Mouse (Mus musculus) stomach, embryonic 14.5 days (tissue): ENCODE measurements at regions not wholly inside any gene's neighbourhood (a gene's known extent, or its start where the extent isn't known, plus 50 kb on each side); places are given as distances from the start of the nearest gene placed in this dataset.

Experiments used
- ATAC-seq: fragments of 200-750 bp; cut with Nextera tagmentation; 2 replicates; pipeline ENCODE4 v1.8.0; 2017; ENCODE audit warnings: low read depth, moderate TSS enrichment; ENCODE audit not compliant: insufficient number of reproducible peaks, insufficient read depth, low FRiP score
- H3K27ac ChIP-seq: fragments of 300-500 bp; sonication (generic); 2 replicates; pipeline ENCODE4 v1.5.1; 2014; ENCODE audit warnings: mild to moderate bottlenecking, low read length, moderate library complexity, mixed read lengths
- H3K27me3 ChIP-seq: fragments of 300-500 bp; sonication (generic); 2 replicates; pipeline ENCODE4 v1.6.1; 2014; ENCODE audit warnings: low read length, control low read depth, mixed read lengths; ENCODE audit not compliant: control insufficient read depth, insufficient read depth
- H3K36me3 ChIP-seq: fragments of 300-500 bp; sonication (generic); 2 replicates; pipeline ENCODE4 v1.6.1; 2014; ENCODE audit warnings: mild to moderate bottlenecking, control low read depth, low read length, moderate library complexity, mixed read lengths; ENCODE audit not compliant: control insufficient read depth, insufficient read depth
- H3K4me1 ChIP-seq: fragments of 300-500 bp; sonication (generic); 2 replicates; pipeline ENCODE4 v1.6.1; 2014; ENCODE audit warnings: low read length, control low read depth, mixed read lengths; ENCODE audit not compliant: control insufficient read depth, insufficient read depth
- H3K4me2 ChIP-seq: fragments of 300-500 bp; sonication (generic); replicated peaks from 2 replicates; pipeline ENCODE4 v1.6.1; 2014; ENCODE audit warnings: low read depth, low read length, control low read depth
- H3K4me3 ChIP-seq: fragments of 300-500 bp; sonication (generic); 2 replicates; pipeline ENCODE4 v1.5.1; 2014; ENCODE audit warnings: low read depth, low read length, control low read depth
- H3K9ac ChIP-seq: fragments of 300-500 bp; sonication (generic); replicated peaks from 2 replicates; pipeline ENCODE4 v1.6.1; 2014; ENCODE audit warnings: low read depth, mild to moderate bottlenecking, control low read depth, low read length, moderate library complexity, mixed read lengths
- H3K9me3 ChIP-seq: fragments of 300-500 bp; sonication (generic); 2 replicates; pipeline ENCODE4 v1.6.1; 2016; ENCODE audit warnings: low read depth, low read length, control low read depth; ENCODE audit not compliant: control insufficient read depth
- WGBS: fragments of 180-500 bp; shearing (Covaris S2); extraction: QIAGEN DNeasy Blood & Tissue Kit; methylation state at CpG from one replicate; pipeline ENCODE4 v1.1.7; 2014; 5-methylcytosine and 5-hydroxymethylcytosine counted together

DNA sequence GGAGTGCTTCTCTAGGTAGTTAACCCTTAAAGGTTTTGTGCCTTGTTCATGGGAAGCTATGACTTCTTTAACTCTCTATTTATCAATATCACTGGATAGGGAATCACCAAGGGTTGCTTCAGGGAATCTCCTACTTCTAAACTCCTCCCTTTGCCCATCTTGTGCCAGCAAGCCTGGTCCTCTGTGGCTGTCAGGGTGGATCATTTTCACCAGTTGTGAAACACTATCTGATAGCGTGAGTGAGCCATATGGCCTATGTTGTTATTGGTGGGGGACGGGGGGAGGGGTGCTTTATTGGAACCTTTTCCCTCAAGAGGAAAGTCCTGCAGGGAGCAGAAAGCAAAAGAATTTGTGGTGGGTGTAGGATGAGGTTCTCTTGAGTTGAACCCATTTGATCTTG, 145.5 kb upstream of the Thumpd2 start:
- Histone ChIP-seq H3K4me1 (no peaks in the 10 kb centered on the region), H3K27ac (no peak overlapping the region), H3K4me3 (no peak overlapping the region), H3K36me3 (no peaks in the 10 kb centered on the region), H3K9ac (no peak overlapping the region), H3K27me3 (no peaks in the 10 kb centered on the region), H3K9me3 (peaks cover 4% of the 10 kb centered on the region; the same call in 1 of the 2 replicates), H3K4me2 (no peak overlapping the region)
- 80% methylated on average over 2 of the region's 2 CpGs for WGBS
- ATAC-seq, result no peak

DNA sequence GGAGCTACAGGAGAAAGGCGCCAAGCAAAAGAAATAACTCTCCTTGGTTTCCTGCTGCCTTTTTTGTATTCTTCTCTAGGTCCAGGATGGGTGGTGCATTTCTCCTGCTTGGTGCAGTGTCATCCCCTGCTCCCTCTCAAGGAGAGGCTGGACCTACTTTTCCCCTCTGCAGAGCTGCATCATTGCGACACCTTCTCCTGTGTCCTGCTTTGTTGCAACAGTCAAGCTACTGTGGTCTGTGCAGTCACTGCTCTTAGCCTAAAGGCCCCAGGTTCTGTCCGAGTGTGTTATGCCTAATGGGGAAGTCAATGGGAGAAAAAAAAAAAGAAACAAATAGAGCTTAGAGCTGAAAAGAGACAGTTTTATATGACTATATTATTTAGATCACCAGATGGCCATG, 144.4 kb upstream of the Thumpd2 start:
- Histone ChIP-seq H3K27ac (no peak overlapping the region), H3K27me3 (no peaks in the 10 kb centered on the region), H3K4me2 (no peak overlapping the region), H3K9ac (no peak overlapping the region), H3K36me3 (no peaks in the 10 kb centered on the region), H3K4me1 (no peaks in the 10 kb centered on the region), H3K9me3 (peaks cover 4% of the 10 kb centered on the region; the same call in 1 of the 2 replicates), H3K4me3 (no peak overlapping the region)
- WGBS, result 95% methylated on average over 3 of the region's 3 CpGs
- ATAC-seq, result no peak

DNA sequence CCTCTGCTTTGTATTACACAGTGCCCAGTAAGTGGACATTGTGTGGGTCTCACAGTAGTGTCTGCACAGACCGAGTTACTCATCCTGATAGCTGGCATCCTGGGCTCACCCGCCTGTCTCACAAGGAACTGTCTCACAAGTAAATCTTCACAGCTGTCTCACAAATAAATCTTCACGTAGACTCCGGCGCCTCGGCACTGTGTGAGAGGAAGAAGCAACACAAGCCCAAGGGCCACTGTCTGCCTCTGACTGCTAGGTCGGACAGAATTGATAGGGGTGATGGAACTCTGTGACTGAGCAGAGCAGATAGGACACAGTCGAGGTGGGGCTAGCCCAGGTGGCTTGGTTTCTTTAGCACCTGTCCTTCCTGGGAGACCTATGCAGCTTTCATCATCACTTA, 136.2 kb upstream of the Thumpd2 start:
- no peak for ATAC-seq
- Histone ChIP-seq H3K9ac (no peak overlapping the region), H3K27me3 (no peaks in the 10 kb centered on the region), H3K4me2 (no peak overlapping the region), H3K4me1 (no peaks in the 10 kb centered on the region), H3K36me3 (no peaks in the 10 kb centered on the region), H3K4me3 (no peak overlapping the region), H3K27ac (no peak overlapping the region), H3K9me3 (0 out of 2 replicates have a peak, but pooled peaks cover under 1% of the 10 kb centered on the region)
- whole genome bisulfite sequencing, result 30% methylated on average over 8 of the region's 8 CpGs

DNA sequence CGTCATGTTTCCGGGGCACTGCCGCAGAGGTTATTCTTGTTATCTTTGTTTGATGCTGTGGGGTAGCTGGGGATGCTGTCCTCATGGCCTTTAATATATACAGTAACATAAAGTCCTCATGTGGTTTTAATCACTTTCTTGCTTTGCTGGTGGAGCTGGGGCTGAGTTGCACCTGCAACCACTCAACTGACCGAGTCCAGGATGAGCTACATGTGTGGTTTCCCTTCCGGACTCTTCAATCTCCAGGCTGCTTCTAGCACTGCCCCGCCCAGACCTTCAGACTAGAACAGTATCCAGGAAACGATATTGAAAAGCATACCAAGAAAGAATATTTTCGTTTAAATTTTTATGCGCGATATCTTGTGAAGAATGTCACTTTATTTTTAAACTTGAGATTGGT, 129.1 kb upstream of the Thumpd2 start:
- no peaks in the 10 kb centered on the region for H3K27me3 ChIP-seq
- 73% methylated on average over 10 of the region's 10 CpGs for WGBS
- no peaks in the 10 kb centered on the region for H3K36me3 ChIP-seq
- H3K27ac ChIP-seq, result no peak overlapping the region
- no peaks in the 10 kb centered on the region for H3K9me3 ChIP-seq
- no peaks in the 10 kb centered on the region for H3K4me1 ChIP-seq
- 0 out of 2 replicates have a peak overlapping the region, but pooled peaks have one; percentile 16 for H3K4me2 ChIP-seq
- H3K9ac ChIP-seq, result no peak overlapping the region
- H3K4me3 ChIP-seq, result no peak overlapping the region
- ATAC-seq, result no peak

DNA sequence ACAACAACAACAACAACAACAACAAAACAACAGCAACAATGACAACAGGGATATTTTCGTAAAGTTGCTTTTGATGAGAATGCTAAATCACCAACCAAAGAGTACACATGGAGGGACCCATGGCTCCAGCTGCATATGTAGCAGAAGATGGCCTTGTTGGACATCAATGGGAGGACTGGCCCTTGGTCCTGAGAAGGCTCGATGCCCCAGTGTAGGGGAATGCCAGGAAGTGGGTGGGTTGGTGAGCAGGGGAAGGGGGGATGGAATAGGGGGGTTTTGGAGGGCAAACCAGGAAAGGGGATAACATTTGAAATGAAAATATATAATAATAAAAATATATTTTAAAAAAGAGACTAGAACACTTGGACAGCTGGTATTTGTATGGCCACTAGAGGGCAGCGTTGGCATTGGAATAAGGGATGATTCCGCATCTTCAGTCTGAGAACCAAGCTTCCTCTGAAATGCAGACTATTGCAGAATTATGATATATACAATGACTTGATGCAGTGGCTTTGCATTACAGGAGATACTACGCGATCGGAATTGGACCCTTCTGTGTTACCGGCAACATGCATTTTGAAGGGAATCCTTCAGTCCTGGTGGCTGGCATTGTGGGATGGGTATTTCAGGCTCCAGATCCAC, 128.5 kb upstream of the Thumpd2 start:
- H3K36me3 ChIP-seq, result no peaks in the 10 kb centered on the region
- no peak overlapping the region for H3K9ac ChIP-seq
- ATAC-seq, result no peak
- no peaks in the 10 kb centered on the region for H3K9me3 ChIP-seq
- WGBS, result 29% methylated on average over 8 of the region's 8 CpGs
- H3K4me3 ChIP-seq, result no peak overlapping the region
- no peaks in the 10 kb centered on the region for H3K27me3 ChIP-seq
- 0 out of 2 replicates have a peak overlapping the region, but pooled peaks have one; percentile 16 for H3K4me2 ChIP-seq
- no peaks in the 10 kb centered on the region for H3K4me1 ChIP-seq
- H3K27ac ChIP-seq, result no peak overlapping the region

DNA sequence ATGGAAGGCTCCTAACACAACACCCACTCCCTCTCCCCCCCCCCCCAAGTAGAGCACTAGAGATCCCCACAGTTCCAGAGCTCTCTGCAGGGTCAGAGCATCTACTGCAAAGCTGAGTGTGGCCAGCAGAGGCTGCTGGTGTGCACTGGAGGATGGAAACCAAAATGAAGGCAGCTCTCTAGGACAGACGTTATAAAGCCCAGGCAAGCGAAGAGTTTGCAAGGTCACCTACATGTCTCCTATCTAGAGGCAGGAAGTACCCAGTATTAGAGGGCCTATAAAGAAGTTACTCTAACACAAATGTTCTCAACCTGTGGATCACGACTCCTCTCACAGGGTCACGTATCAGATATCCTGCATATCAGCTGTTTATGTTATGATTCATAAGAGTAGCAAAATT, 125.1 kb upstream of the Thumpd2 start:
- Histone ChIP-seq H3K4me1 (no peaks in the 10 kb centered on the region), H3K4me3 (no peak overlapping the region), H3K4me2 (no peak overlapping the region), H3K9me3 (no peaks in the 10 kb centered on the region), H3K9ac (no peak overlapping the region), H3K36me3 (no peaks in the 10 kb centered on the region), H3K27ac (no peak overlapping the region), H3K27me3 (no peaks in the 10 kb centered on the region)
- peak; percentile 10; the same call in 1 of the 2 replicates for ATAC-seq
- 62% methylated on average over 4 of the region's 4 CpGs for WGBS

DNA sequence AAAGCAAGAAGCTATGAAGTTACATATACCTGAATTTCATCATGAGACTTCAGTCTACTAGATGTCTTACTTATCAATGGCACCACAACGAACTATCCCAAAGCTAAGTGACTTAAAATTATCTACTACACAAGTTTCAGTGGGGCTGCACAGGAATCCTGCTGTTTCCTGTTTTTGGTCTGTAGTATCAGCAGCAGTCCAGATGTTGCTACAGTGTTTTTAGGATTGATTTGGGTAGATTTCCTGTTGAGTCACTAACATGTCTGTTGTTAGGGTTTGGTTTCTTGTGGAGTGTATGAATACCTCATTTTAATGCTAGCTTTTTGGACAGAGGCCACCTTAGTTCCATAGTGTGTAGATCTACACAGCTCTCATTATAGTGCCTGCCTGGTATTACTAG, 120.8 kb upstream of the Thumpd2 start:
- Histone ChIP-seq H3K9me3 (no peaks in the 10 kb centered on the region), H3K4me2 (no peak overlapping the region), H3K27me3 (no peaks in the 10 kb centered on the region), H3K9ac (no peak overlapping the region), H3K36me3 (no peaks in the 10 kb centered on the region), H3K4me3 (no peak overlapping the region), H3K27ac (no peak overlapping the region), H3K4me1 (no peaks in the 10 kb centered on the region)
- ATAC-seq, result no peak
- 81% methylated on average over 1 of the region's 1 CpGs for WGBS

DNA sequence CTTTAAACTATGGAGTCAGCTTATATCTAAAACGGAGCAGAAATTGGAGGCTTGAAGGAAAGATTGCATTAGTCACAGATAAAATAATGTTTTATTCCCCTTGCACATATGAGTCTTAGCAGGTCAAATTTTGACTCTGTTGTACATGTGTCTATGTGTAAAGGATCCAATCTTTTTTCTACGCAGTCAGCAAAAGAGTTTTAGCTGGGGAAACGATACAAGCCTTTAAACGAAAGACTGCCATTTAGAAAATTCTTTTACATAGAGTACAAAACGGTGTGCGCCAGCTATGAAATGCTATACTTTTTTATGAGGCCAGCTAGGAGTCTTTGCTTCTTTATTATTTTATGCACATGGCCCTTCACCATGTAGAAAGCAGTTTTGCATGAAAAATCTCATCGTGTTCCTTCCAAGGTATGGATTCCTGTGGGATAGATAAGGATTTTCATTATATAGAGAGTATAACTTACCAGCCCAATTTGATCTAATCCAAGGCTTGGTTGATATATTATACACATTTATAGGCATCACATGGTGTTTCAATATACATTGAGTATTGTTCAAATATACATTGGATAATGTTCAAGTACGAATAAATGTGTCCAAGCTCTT, 116.0 kb upstream of the Thumpd2 start:
- H3K4me1 ChIP-seq, result no peaks in the 10 kb centered on the region
- H3K4me3 ChIP-seq, result no peak overlapping the region
- WGBS, result 87% methylated on average over 8 of the region's 8 CpGs
- H3K27ac ChIP-seq, result no peak overlapping the region
- H3K4me2 ChIP-seq, result no peak overlapping the region
- H3K9ac ChIP-seq, result no peak overlapping the region
- H3K36me3 ChIP-seq, result no peaks in the 10 kb centered on the region
- no peaks in the 10 kb centered on the region for H3K27me3 ChIP-seq
- ATAC-seq, result no peak
- no peaks in the 10 kb centered on the region for H3K9me3 ChIP-seq

DNA sequence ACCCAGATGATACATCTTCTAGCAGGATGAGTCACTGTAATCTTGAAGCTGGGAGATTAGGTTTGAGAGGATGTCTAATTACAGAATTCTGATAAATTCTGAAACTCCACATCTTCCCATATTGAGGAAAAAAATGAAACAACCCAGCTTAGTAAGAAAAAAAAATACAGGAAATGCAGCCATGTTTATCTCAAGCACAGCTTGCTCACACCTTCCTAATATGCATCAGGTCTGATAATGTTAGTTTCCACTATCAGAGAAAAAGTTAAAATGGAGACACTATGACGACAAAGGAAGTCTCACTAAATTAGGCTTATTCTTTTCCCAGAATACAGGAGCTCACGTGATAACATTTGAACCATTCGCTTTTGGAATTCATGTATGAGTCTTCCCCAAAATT, 111.4 kb upstream of the Thumpd2 start:
- no peak overlapping the region for H3K27ac ChIP-seq
- ATAC-seq, result no peak
- H3K9ac ChIP-seq, result no peak overlapping the region
- H3K4me1 ChIP-seq, result no peaks in the 10 kb centered on the region
- H3K4me2 ChIP-seq, result no peak overlapping the region
- H3K36me3 ChIP-seq, result no peaks in the 10 kb centered on the region
- no peaks in the 10 kb centered on the region for H3K9me3 ChIP-seq
- WGBS, result 85% methylated on average over 3 of the region's 3 CpGs
- no peaks in the 10 kb centered on the region for H3K27me3 ChIP-seq
- no peak overlapping the region for H3K4me3 ChIP-seq
